Mouse (Mus musculus): ENCODE measurements at regions not wholly inside any gene's neighbourhood (a gene's known extent, or its start where the extent isn't known, plus 50 kb on each side); places are given as distances from the start of the nearest gene placed in this dataset.

DNA sequence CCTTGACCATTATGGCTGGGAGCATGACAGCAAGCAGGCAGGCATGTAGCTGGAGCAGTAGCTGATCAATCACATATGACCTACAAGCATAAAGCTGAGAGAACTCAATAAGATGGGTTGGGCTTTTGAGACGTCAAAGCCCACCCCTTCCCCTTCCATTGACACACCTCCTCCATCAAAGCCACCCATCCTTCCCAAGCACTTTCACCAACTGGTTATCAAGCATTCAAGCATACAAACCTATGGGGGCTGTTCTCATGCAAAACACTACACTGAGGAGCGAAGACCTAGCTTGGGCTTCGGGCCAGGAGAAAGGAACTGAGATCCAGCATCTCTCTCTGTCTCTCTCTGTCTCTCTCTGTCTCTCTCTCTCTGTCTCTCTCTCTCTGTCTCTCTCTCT, 118.4 kb upstream of the Tle3 start:
- DNase-seq: no peak
- intact Hi-C loops (cut with DNase I): no loop called here

GRCm38 (mm10) chr9:61257488-61257887, 114.7 kb upstream of the Tle3 start:
- intact Hi-C loops (cut with DNase I): no loop called here

DNA sequence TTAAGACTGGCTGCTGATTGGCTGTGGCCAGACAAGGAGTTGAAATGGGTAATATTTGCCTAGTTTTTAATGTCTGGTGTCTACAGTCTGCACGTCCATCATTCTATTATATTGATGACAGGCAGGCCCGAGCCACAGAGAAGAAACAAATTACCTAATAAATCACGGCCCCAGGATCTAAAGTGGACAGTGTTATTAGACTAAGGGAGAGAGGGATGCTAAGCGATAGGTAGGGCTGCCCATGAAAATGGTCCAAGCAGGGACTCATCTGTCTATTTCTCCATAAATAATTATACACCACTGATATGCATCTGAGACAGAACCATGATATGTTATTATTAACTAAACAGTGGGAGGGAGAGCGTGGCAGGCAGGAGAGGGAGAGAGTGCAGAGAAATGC, 114.1 kb upstream of the Tle3 start:
- no peak for DNase-seq
- intact Hi-C loops (cut with DNase I): no loop called here

More at GRCm38 (mm10) chr9:61257488-61257887, 114.7 kb upstream of the Tle3 start:
- DNase-seq: no peak

GRCm38 (mm10) chr9:61259421-61260174, 112.6 kb upstream of the Tle3 start:
- no peak for DNase-seq
- intact Hi-C loops (cut with DNase I): no loop called here

- intact Hi-C loops (cut with DNase I): no loop called here
- no peak for DNase-seq
Observed at GRCm38 (mm10) chr9:61261263-61261662, 110.9 kb upstream of the Tle3 start.

- DNase-seq: no peak
- intact Hi-C loops (cut with DNase I): no loop called here
Observed at GRCm38 (mm10) chr9:61261739-61262333, 110.3 kb upstream of the Tle3 start.

GRCm38 (mm10) chr9:61263335-61263734, 108.8 kb upstream of the Tle3 start:
- intact Hi-C loops (cut with DNase I): no loop called here
- no peak for DNase-seq

- intact Hi-C loops (cut with DNase I): no loop called here
- DNase-seq: no peak
Observed at GRCm38 (mm10) chr9:61265466-61265865, 106.7 kb upstream of the Tle3 start.

DNA sequence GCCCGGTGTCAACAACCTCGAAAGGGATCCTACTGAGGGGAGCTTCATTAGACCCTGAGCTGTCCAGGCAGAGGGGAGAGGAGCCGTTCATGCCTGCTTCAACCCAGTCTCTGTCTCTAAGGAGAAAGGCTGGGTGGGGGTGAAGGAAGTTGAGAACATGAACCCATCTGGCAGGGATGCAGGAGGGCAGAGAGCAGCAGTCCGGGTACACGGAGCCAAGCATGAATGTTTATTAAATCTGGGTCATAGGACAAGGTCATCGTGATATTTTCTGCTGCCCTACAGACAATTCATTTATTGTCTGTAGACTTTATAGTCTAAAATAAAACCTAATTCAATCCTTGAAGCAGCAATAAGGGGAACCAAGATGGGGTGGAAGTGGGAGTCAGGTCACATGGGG, 105.2 kb upstream of the Tle3 start:
- DNase-seq: no peak
- intact Hi-C loops (cut with DNase I): no loop called here

DNA sequence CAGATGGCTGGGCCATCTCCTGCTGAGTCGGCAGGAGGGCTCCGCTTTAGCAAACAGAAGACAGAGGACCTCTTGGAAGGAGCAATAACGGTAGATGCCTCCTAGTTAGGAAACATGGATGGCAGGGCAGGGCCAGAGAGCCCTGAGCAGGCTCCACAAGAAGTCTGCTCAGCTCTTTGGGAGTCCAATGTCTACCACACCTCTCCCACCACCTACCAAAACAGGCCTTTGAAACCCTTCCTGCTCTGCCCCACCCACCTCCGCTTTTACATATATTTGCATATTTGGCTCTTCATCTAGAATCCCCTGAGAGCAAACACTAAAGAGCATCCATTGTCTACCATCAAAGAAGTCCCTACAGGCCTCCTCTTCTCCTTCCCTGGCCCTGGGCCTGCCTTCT, 104.6 kb upstream of the Tle3 start:
- no peak for DNase-seq
- intact Hi-C loops (cut with DNase I): no loop called here

DNA sequence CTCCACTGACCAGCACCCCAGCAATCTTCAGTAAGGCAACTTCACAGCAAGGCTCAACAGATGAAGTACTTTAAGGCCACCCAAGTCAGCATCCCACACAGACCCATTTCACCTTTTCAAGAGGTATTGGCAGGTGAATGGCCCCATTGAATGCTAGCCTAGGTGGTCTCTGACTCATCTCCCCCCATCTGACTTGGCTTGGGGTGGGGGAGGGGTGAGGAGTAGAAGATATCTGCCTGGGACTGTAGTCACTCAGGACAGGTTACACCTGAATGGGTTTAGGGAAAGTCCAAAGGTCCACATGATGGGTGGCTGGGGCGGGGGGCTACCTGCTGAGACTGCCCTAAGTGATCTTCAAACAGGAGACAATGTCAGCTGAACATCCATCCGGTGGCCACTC, 104.0 kb upstream of the Tle3 start:
- DNase-seq: no peak
- intact Hi-C loops (cut with DNase I): no loop called here

GRCm38 (mm10) chr9:61268681-61269080, 103.5 kb upstream of the Tle3 start:
- intact Hi-C loops (cut with DNase I): no loop called here
- DNase-seq: no peak

- peak; percentile 48 for DNase-seq
- intact Hi-C loops (cut with DNase I): no loop called here
Observed at GRCm38 (mm10) chr9:61269151-61269870, 102.9 kb upstream of the Tle3 start.

DNA sequence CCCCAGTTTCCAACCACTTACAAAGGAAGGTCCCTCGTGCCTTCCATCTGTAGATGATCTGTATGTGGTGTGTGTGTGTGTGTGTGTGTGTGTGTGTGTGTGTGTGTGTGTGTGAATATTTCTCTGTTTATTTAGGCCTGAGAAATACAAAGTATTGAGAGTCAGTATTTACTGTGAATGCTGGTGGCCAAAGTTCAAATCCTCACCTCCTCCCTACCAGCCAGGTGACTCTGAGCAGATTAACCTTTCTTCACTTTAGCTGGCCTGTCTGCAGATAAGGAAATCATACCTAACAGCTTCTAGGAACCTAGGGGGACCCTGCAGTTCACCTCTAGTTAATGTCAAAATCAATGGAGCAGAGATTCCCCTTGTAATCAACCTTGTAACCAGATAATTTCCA, 100.9 kb upstream of the Tle3 start:
- no peak for DNase-seq
- intact Hi-C loops (cut with DNase I): loop anchor here (10.0 kb wide), 2 partner anchors 94 to 226 kb away; no protein-coding TSS in a partner anchor

DNA sequence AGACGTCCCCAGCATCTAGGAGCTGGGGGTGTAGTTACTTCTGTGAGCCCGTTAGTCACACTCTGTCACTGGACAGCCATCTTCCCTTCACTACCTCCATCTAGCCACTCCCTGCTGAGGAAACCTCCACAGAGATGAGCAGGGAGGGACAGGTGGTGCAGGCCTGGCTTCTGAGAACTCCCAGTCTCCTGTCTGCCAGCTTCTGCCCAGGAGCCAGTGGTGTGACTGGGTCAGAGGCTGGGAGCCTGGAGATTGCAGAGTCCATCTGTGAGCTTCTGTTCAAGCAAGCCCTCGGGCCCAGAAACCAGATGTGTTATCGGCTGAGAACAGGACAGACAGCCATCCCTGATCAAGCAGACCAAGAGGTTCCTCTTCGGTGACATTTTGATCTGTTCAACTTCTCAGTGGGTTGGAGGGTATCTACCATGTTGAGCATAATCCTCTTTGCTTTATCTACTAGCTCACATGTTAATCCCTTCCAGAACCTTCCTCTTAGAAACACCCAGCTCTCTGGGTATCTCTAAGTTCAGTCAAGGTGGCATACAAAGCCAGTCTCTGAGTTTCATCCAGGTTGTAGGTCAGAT, 100.3 kb upstream of the Tle3 start:
- intact Hi-C loops (cut with DNase I): loop anchor here (10.0 kb wide), 2 partner anchors 93 to 227 kb away; no protein-coding TSS in a partner anchor
- no peak for DNase-seq

DNA sequence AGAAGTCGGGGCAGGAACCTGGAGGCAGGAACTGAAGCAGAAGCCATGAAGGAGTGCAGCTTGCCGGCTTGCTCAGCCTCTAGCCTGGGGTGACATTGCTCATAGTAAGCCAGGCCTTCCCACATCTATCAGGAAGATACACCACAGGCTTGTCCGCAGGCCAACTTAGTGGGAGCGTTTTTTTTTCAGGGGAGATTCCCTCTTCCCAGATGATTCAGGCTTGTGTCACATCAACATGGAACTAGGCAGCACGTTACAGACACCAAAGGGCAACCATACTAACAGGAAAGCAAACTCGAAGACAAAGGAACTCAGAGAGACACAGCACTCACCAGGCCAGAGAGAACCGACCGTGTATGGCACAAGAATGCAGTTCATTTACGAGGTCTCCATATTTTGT, 98.1 kb upstream of the Tle3 start:
- intact Hi-C loops (cut with DNase I): loop anchor here (10.0 kb wide), 2 partner anchors 91 to 229 kb away; no protein-coding TSS in a partner anchor

GRCm38 (mm10) chr9:61277369-61278215, 94.6 kb upstream of the Tle3 start:
- intact Hi-C loops (cut with DNase I): loop anchor here (5.0 to 10.0 kb wide), 3 partner anchors 45 to 233 kb away; no protein-coding TSS in a partner anchor
- DNase-seq: peak; percentile 46

More for the DNA sequence above, 98.1 kb upstream of the Tle3 start:
- no peak for DNase-seq

DNA sequence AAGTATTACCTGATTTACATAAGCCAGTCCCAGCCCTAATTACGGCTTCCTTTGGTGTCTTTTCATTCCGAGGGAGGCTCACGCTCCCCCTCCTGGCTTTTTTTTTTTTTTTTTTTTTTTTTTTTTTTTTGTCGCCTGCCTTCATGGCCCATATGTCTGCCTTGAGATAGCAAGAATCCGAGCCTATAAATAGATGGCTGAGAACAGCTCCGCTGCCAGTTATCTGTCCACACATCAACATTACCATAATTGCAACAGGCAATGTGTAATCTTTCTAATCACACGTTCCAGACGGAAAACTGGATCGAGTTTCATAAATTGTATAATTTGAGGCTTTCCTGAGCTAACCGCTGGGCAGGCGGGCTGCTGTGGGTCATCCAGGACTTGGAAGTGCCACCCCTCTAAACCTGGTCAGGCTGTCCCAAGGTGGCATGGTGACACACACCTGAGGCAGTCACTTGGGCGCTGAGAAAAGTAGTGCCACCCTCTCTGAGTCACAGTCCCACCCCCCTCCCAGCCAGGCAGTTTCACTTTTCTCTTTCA, 93.9 kb upstream of the Tle3 start:
- intact Hi-C loops (cut with DNase I): loop anchor here (5.0 to 10.0 kb wide), 3 partner anchors 46 to 233 kb away; no protein-coding TSS in a partner anchor
- DNase-seq: no peak

GRCm38 (mm10) chr9:61279044-61279543, 93.1 kb upstream of the Tle3 start:
- intact Hi-C loops (cut with DNase I): loop anchor here (5.0 to 10.0 kb wide), 3 partner anchors 47 to 234 kb away; no protein-coding TSS in a partner anchor
- DNase-seq: no peak

All from left cerebral cortex, postnatal 4 days (tissue).